Mouse (Mus musculus): Measurements from ENCODE around the gene Slc27a3. TPM values are rescaled to one million over a fixed set of nuclear protein-coding genes. Genes with fewer than 3 reads are reported as not detected.

The Slc27a3 gene
- polyA plus RNA-seq, 1 experiment from 2014 or later: 16.0 TPM

DNA sequence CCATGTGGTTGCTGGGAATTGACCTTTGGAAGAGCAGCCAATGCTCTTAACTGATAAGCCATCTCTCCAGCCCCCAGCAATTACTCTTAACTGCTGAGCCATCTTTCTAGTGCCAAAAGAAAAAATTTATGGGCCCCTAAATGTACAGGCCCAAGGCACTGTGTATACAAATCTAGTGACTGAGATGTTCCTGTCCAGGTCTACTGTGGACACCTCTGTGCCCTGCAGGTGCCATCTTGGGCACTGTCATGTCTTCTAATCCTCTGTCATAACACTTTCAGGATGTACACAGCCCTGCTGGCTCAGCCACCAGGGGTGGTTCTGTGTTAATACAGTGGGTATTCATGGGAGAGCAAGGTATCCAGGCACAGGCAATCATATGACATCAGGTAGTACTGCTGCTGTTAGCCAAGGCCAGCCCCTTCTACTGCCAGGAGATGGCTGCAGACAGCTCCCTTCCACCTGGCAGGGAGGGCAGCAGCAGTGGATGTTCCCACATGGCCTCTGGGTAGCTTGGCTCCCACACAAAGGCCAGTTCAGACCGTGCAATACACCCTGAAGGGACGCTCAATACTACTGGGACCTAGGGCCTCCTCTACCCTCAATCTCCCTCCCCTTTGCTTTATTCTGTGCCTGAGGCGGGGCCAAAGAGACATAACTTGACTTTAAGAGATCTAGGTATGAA, 14.0 kb downstream of the Slc27a3 start:
- 56% methylated on average over 3 of the region's 3 CpGs for WGBS
- no peak overlapping the region for H3K9ac ChIP-seq (replicated peaks; ENCODE audit: low read depth)
- DNase-seq (ENCODE audit: low spot score) (no peak), ATAC-seq (peak; percentile 12; the same call in 1 of the 2 replicates)
- TF ChIP-seq EP300 (IDR thresholded peaks at IDR 0.05) (no peak), CTCF (IDR thresholded peaks at IDR 0.05) (no peak)
- H3K27ac ChIP-seq (ENCODE audit: low read length): no peak overlapping the region
- H3K4me3 ChIP-seq (ENCODE audit: low read depth, low read length): no peak overlapping the region
- no peaks in the 10 kb centered on the region for H3K36me3 ChIP-seq (ENCODE audit: insufficient read depth, low read length)
- H3K9me3 ChIP-seq (ENCODE audit: low read length): no peaks in the 10 kb centered on the region
- H3K27me3 ChIP-seq (replicated peaks; ENCODE audit: insufficient read depth, low read length): no peaks in the 10 kb centered on the region
- H3K4me2 ChIP-seq (replicated peaks; ENCODE audit: low read depth, low read length): no peak overlapping the region
- no peaks in the 10 kb centered on the region for H3K4me1 ChIP-seq (ENCODE audit: insufficient read depth, low read depth, low read length)

DNA sequence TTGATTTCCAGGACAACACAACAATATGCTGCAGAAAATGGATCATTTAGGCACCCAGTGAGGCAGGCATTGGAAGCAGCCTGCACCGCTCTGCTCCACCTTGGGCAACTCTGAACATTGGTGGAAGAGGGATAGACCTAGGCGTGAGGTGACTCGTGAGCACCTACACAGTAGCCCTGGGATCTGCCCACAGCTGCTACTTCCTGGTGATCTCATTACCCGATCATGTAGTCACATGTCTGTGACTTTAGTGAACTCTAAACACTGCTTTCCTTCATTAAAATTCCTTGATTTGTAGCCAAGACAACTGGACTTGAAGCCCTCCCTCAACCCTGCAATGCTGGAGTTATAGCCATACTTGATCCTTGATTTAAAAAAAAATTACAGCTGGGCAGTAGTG, 15.4 kb downstream of the Slc27a3 start:
- 57% methylated on average over 4 of the region's 4 CpGs for WGBS
- no peak for ATAC-seq
- H3K27me3 ChIP-seq (replicated peaks; ENCODE audit: insufficient read depth, low read length): no peaks in the 10 kb centered on the region
- no peaks in the 10 kb centered on the region for H3K4me1 ChIP-seq (ENCODE audit: insufficient read depth, low read depth, low read length)
- no peak overlapping the region for H3K27ac ChIP-seq (ENCODE audit: low read length)
- no peak overlapping the region for H3K4me2 ChIP-seq (replicated peaks; ENCODE audit: low read depth, low read length)
- H3K9me3 ChIP-seq (ENCODE audit: low read length): no peaks in the 10 kb centered on the region
- H3K9ac ChIP-seq (replicated peaks; ENCODE audit: low read depth): no peak overlapping the region
- TF ChIP-seq EP300 (IDR thresholded peaks at IDR 0.05): no peak
- no peak for TF ChIP-seq CTCF (IDR thresholded peaks at IDR 0.05)
- DNase-seq (ENCODE audit: low spot score): no peak
- H3K4me3 ChIP-seq (ENCODE audit: low read depth, low read length): no peak overlapping the region
- H3K36me3 ChIP-seq (ENCODE audit: insufficient read depth, low read length): no peaks in the 10 kb centered on the region

DNA sequence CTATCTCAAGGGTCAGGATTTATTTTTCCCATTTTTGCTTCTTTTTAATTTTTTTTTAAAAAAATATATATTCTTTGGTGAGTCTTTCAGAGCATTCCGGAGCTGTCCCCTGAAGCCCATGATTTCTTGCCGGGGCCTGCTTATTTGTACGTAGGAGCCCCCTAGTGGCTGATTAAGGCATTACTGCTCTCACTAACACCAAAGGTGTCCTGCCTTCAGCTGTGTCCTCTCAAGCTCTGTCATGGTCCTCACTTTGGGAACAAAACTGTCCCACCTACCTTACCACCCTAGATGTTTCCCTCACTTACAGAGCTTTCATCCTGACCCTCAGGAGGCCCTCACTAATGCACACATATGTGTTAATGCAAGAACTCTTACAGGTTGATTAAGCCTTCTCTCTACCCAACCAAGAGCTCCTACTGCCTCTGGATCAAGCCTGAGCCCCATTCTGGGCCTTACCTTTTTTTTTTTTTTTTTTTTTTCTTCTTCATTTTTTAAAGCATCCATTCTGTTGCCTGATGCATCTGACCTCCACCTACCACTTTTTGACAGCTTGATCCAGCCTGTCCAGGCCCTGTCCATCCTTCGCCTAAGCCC, 16.2 kb downstream of the Slc27a3 start:
- ATAC-seq (peak; percentile 60), DNase-seq (ENCODE audit: low spot score) (peak; percentile 88)
- no peak for TF ChIP-seq EP300 (IDR thresholded peaks at IDR 0.05)
- TF ChIP-seq CTCF (IDR thresholded peaks at IDR 0.05): peak; percentile 89
- Histone ChIP-seq H3K4me3 (ENCODE audit: low read depth, low read length) (no peak overlapping the region), H3K27ac (ENCODE audit: low read length) (no peak overlapping the region), H3K27me3 (replicated peaks; ENCODE audit: insufficient read depth, low read length) (no peaks in the 10 kb centered on the region), H3K4me2 (replicated peaks; ENCODE audit: low read depth, low read length) (no peak overlapping the region), H3K36me3 (ENCODE audit: insufficient read depth, low read length) (no peaks in the 10 kb centered on the region), H3K4me1 (ENCODE audit: insufficient read depth, low read depth, low read length) (no peaks in the 10 kb centered on the region), H3K9ac (replicated peaks; ENCODE audit: low read depth) (no peak overlapping the region), H3K9me3 (ENCODE audit: low read length) (no peaks in the 10 kb centered on the region)
- WGBS: 24% methylated on average over 4 of the region's 4 CpGs

DNA sequence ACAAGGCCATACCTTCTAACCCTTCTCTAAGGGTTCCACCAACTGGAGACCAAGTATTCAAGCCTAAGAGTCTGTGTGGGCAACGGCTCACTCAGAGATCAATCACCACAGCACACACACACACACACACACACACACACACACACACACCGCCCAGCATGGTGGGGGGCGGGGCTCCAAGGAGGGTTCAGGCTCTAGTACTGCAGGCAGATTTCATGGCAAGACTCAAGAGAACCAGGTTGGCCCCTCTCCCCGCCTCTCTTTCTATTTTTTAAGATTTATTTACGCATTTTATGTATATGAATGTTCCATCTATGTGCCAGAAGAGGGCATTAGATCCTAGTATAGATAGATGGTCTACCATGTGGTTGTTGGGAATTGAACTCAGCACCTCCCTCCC, 16.9 kb downstream of the Slc27a3 start:
- Histone ChIP-seq H3K4me2 (replicated peaks; ENCODE audit: low read depth, low read length) (no peak overlapping the region), H3K4me1 (ENCODE audit: insufficient read depth, low read depth, low read length) (no peaks in the 10 kb centered on the region), H3K9me3 (ENCODE audit: low read length) (no peaks in the 10 kb centered on the region), H3K27ac (ENCODE audit: low read length) (no peak overlapping the region), H3K27me3 (replicated peaks; ENCODE audit: insufficient read depth, low read length) (no peaks in the 10 kb centered on the region), H3K9ac (replicated peaks; ENCODE audit: low read depth) (no peak overlapping the region), H3K36me3 (ENCODE audit: insufficient read depth, low read length) (no peaks in the 10 kb centered on the region), H3K4me3 (ENCODE audit: low read depth, low read length) (no peak overlapping the region)
- WGBS: 44% methylated on average over 4 of the region's 5 CpGs
- no peak for TF ChIP-seq CTCF (IDR thresholded peaks at IDR 0.05)
- no peak for TF ChIP-seq EP300 (IDR thresholded peaks at IDR 0.05)
- DNase-seq (ENCODE audit: low spot score): no peak
- ATAC-seq: no peak

DNA sequence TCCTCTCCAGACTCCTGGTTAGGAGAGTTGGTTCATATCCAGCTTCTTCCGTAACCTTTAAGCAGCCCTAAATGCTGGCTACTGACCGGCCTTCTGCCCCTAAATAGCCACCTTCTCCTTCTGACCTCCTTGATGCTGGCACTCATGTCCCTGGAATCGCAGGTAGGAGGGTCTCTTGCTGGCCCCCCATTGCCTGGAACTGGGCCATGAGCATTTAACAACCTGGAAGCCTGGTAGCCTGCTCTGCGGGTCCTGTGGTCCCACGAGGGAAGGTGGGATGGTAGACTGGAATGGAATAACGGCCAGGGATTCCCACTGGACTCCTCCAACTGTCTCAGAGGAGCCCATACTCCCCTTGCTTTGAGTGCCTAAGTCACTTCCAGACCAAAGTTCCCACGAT, 17.9 kb downstream of the Slc27a3 start:
- Histone ChIP-seq H3K9me3 (ENCODE audit: low read length) (no peaks in the 10 kb centered on the region), H3K4me1 (ENCODE audit: insufficient read depth, low read depth, low read length) (no peaks in the 10 kb centered on the region), H3K27me3 (replicated peaks; ENCODE audit: insufficient read depth, low read length) (no peaks in the 10 kb centered on the region), H3K36me3 (ENCODE audit: insufficient read depth, low read length) (no peaks in the 10 kb centered on the region), H3K9ac (replicated peaks; ENCODE audit: low read depth) (no peak overlapping the region), H3K27ac (ENCODE audit: low read length) (no peak overlapping the region), H3K4me2 (replicated peaks; ENCODE audit: low read depth, low read length) (no peak overlapping the region), H3K4me3 (ENCODE audit: low read depth, low read length) (no peak overlapping the region)
- no peak for ATAC-seq
- 66% methylated on average over 7 of the region's 7 CpGs for WGBS
- no peak for TF ChIP-seq CTCF (IDR thresholded peaks at IDR 0.05)
- TF ChIP-seq EP300 (IDR thresholded peaks at IDR 0.05): no peak
- no peak for DNase-seq (ENCODE audit: low spot score)

DNA sequence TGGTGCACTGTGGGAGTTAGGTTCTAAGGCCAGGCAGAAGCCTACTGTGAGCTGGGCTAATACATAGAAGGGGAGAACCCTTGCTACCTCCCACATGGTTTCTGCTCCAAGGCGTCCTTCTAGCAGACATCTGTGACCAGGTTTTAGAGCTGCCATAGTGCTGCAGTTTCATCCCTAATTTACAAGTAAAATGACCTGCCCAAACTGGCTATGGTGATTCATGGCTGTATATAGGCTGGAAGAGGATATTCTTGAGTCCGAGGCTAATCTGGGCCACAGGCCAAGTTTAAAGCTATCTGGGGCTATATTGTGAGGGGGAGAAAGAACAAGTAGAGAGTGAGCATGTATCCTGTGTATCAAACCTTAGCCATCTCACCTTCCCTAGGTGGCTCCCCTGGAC, 20.7 kb downstream of the Slc27a3 start:
- Histone ChIP-seq H3K27me3 (replicated peaks; ENCODE audit: insufficient read depth, low read length) (no peaks in the 10 kb centered on the region), H3K4me1 (ENCODE audit: insufficient read depth, low read depth, low read length) (no peaks in the 10 kb centered on the region), H3K4me2 (replicated peaks; ENCODE audit: low read depth, low read length) (no peak overlapping the region), H3K4me3 (ENCODE audit: low read depth, low read length) (no peak overlapping the region), H3K27ac (ENCODE audit: low read length) (no peak overlapping the region), H3K9ac (replicated peaks; ENCODE audit: low read depth) (no peak overlapping the region), H3K9me3 (ENCODE audit: low read length) (no peaks in the 10 kb centered on the region), H3K36me3 (ENCODE audit: insufficient read depth, low read length) (no peaks in the 10 kb centered on the region)
- no peak for ATAC-seq
- WGBS: 27% methylated on average over 2 of the region's 2 CpGs
- no peak for DNase-seq (ENCODE audit: low spot score)
- TF ChIP-seq EP300 (IDR thresholded peaks at IDR 0.05): no peak
- TF ChIP-seq CTCF (IDR thresholded peaks at IDR 0.05): no peak

All from lung, postnatal 0 days (tissue).